ENCODE assay signal across 23 mouse cellular contexts in the genomic region with DNA sequence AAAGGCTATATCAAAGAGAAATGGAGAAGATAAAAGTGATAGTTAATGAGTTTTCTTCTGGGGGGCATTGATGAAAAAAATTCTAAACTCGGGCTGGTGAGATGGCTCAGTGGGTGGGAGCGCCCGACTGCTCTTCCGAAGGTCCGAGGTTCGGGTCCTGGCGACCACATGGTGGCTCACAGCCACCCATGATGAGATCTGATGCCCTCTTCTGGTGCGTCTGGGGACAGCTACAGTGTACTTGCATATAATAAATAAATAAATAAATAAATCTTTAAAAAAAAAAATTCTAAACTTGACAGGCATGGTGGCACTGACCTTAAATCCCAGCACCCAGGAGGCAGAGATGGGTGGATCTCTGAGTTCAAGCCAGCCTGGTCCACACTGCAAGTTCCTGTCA. TPM values are rescaled to one million over a fixed set of nuclear protein-coding genes. Genes with fewer than 3 reads are reported as not detected.
DNase-seq lines count a peak whose midpoint lies in the region; ATAC-seq and TF ChIP-seq lines count a peak whose summit lies in the region.
"Had no signal": no experiment of that assay in that cellular context is flagged by ENCODE, and none has a peak within 500 bp of the region (broad histone marks: within the 10 kb centered on the region; RNA-seq: fewer than 3 reads in every experiment).

No protein-coding gene starts in this region.

- peaks cover 17% of the 10 kb centered on the region for H3K9me3 ChIP-seq in heart, embryonic 10.5 days
- no peaks in the 10 kb centered on the region for H3K9me3 ChIP-seq in ES-E14 (ENCODE audit: control insufficient read depth, insufficient read depth, low read depth, low read length)
- H3K9me3 ChIP-seq in hindbrain, embryonic 13.5 days, result peaks cover 45% of the 10 kb centered on the region
- peaks cover 23% of the 10 kb centered on the region for H3K9me3 ChIP-seq in limb, embryonic 10.5 days (replicated peaks)

- H3K36me3 ChIP-seq in heart, embryonic 10.5 days, result peaks cover 54% of the 10 kb centered on the region
- H3K36me3 ChIP-seq in ES-E14 (ENCODE audit: control insufficient read depth, insufficient read depth, low read length, poor library complexity, severe bottlenecking), result peaks cover 2% of the 10 kb centered on the region; the same call in 1 of the 2 replicates
- peaks cover 14% of the 10 kb centered on the region for H3K36me3 ChIP-seq in splenic B cell, adult 2 months (ENCODE audit: control insufficient read depth, insufficient read depth, low read length, poor library complexity, severe bottlenecking)
- H3K36me3 ChIP-seq in hindbrain, embryonic 13.5 days, result peaks cover 51% of the 10 kb centered on the region
- H3K36me3 ChIP-seq in limb, embryonic 10.5 days, result peaks cover 64% of the 10 kb centered on the region

- no peak overlapping the region for H3K27ac ChIP-seq in heart, embryonic 10.5 days
- no peak overlapping the region for H3K27ac ChIP-seq in ES-E14 (ENCODE audit: insufficient read depth, low read depth, low read length, poor library complexity, severe bottlenecking)
- no peak overlapping the region for H3K27ac ChIP-seq in hindbrain, embryonic 13.5 days
- no peak overlapping the region for H3K27ac ChIP-seq in limb, embryonic 10.5 days
- H3K27ac ChIP-seq: embryonic facial prominence, embryonic 15.5 days; forebrain, embryonic 10.5 days; heart, embryonic 15.5 days; hindbrain, embryonic 15.5 days had no signal

- no peak overlapping the region for H3K4me3 ChIP-seq in heart, embryonic 10.5 days
- H3K4me3 ChIP-seq in ES-E14 (ENCODE audit: insufficient read depth in 1 of 2, low read depth in 1 of 2, low read length in 2 of 2, poor library complexity in 1 of 2, severe bottlenecking in 1 of 2), result no peak overlapping the region
- H3K4me3 ChIP-seq in hindbrain, embryonic 13.5 days, result no peak overlapping the region
- H3K4me3 ChIP-seq in limb, embryonic 10.5 days, result no peak overlapping the region
- H3K4me3 ChIP-seq: embryonic facial prominence, embryonic 15.5 days; erythroblast, embryonic 14.5 days; forebrain, embryonic 10.5 days; heart, embryonic 15.5 days; hindbrain, embryonic 15.5 days had no signal

- no peak overlapping the region for H3K4me2 ChIP-seq in hindbrain, embryonic 13.5 days
- H3K4me2 ChIP-seq: embryonic facial prominence, embryonic 15.5 days; heart, embryonic 11.5 days; heart, embryonic 15.5 days; hindbrain, embryonic 15.5 days had no signal

- in situ Hi-C loops in ES-E14 (cut with MboI; ENCODE audit: low sequenced_read_pairs in 2 of 2, unreplicated experiment in 2 of 2), result no loop called here

- DNase-seq in heart, adult 11 months, result peak; percentile 34
- DNase-seq in heart, embryonic 10.5 days (ENCODE audit: low spot score), result no peak
- DNase-seq in A20 (ENCODE audit: low read depth, low spot score), result peak; percentile 22
- DNase-seq in ES-E14 (ENCODE audit: low read depth, low spot score), result no peak
- DNase-seq in splenic B cell, adult 2 months (ENCODE audit: low read depth, low spot score), result peak; percentile 13
- no peak for DNase-seq in limb, embryonic 10.5 days (ENCODE audit: low spot score)
- DNase-seq: adrenal gland, adult 2 months; adrenal gland, postnatal 25 days; cerebellum, adult 2 months; embryo, embryonic 11 days; gastrocnemius, postnatal 36 days; heart, adult 18-20 months; heart, postnatal 14 days had no signal

- peaks cover 4% of the 10 kb centered on the region; the same call in 1 of the 2 replicates for H3K4me1 ChIP-seq in heart, embryonic 10.5 days
- no peaks in the 10 kb centered on the region; a peak in 1 of 4 replicates for H3K4me1 ChIP-seq in ES-E14 (ENCODE audit: control insufficient read depth in 2 of 2, insufficient read depth in 2 of 2, low read length in 2 of 2, poor library complexity in 1 of 2)
- H3K4me1 ChIP-seq in hindbrain, embryonic 13.5 days (replicated peaks), result peaks cover 9% of the 10 kb centered on the region
- peaks cover 6% of the 10 kb centered on the region; the same call in 1 of the 2 replicates for H3K4me1 ChIP-seq in limb, embryonic 10.5 days

- WGBS in heart, embryonic 10.5 days, result 95% methylated on average over 8 of the region's 8 CpGs
- 99% methylated on average over 8 of the region's 8 CpGs for WGBS in hindbrain, embryonic 13.5 days
- 97% methylated on average over 8 of the region's 8 CpGs for WGBS in limb, embryonic 10.5 days

- H3K27me3 ChIP-seq in heart, embryonic 10.5 days (ENCODE audit: insufficient read depth, poor library complexity, severe bottlenecking), result no peaks in the 10 kb centered on the region
- no peaks in the 10 kb centered on the region for H3K27me3 ChIP-seq in splenic B cell, adult 2 months (ENCODE audit: control insufficient read depth, insufficient read depth, low read length, poor library complexity, severe bottlenecking)
- H3K27me3 ChIP-seq in hindbrain, embryonic 13.5 days, result 0 out of 2 replicates have a peak, but pooled peaks cover 3% of the 10 kb centered on the region
- H3K27me3 ChIP-seq in limb, embryonic 10.5 days (ENCODE audit: low read depth, poor library complexity, severe bottlenecking), result no peaks in the 10 kb centered on the region
- H3K27me3 ChIP-seq: embryonic facial prominence, embryonic 15.5 days; heart, embryonic 15.5 days; hindbrain, embryonic 15.5 days had no signal

- no peak for ATAC-seq in hindbrain, embryonic 13.5 days (ENCODE audit: low FRiP score)
- ATAC-seq: forebrain, embryonic 14.5 days; intestine, postnatal 0 days had no signal

- H3K9ac ChIP-seq in ES-E14 (ENCODE audit: insufficient read depth, low read depth, low read length, poor library complexity, severe bottlenecking), result no peak overlapping the region
- H3K9ac ChIP-seq in hindbrain, embryonic 13.5 days, result no peak overlapping the region
- H3K9ac ChIP-seq: embryonic facial prominence, embryonic 15.5 days; heart, embryonic 15.5 days; hindbrain, embryonic 15.5 days had no signal

TF ChIP-seq in ES-E14, 5 proteins besides CTCF, POLR2A, EP300 and RAD21:
- TF ChIP-seq ZC3H11A (IDR thresholded peaks at IDR 0.05; ENCODE audit: borderline replicate concordance, low read depth, low read length), result 0 out of 2 replicates have a peak, but pooled peaks have one; percentile 14
- peak; percentile 49; the same call in 1 of the 2 replicates for TF ChIP-seq ZNF384 (IDR thresholded peaks at IDR 0.05; ENCODE audit: low read depth, low read length)
- TF ChIP-seq MAFK (IDR thresholded peaks at IDR 0.05; ENCODE audit: insufficient read depth, low read depth, low read length), result no peak
- TF ChIP-seq CHD2 (IDR thresholded peaks at IDR 0.05; ENCODE audit: low read depth, low read length), result no peak
- TF ChIP-seq HCFC1 (IDR thresholded peaks at IDR 0.05; ENCODE audit: borderline replicate concordance, insufficient read depth, low read length), result no peak
TF ChIP-seq in ES-E14: peak in this region for 2.

RNA-seq across cellular contexts. Expression of a gene that starts 3.1 kb away (rescaled TPM):
- polyA plus RNA-seq in heart, embryonic 10.5 days (2016; fragmentation: Nextera tagmentation; extraction: Ambion mirVana), result 11.7 and 13.6 TPM in 2 replicates
- total RNA-seq in ES-E14 (2012; rRNA removed), result 10.3 and 13.6 TPM in 2 replicates
- 30.6 and 31.3 TPM in 2 replicates for polyA plus RNA-seq in hindbrain, embryonic 13.5 days (2015; fragmentation: Nextera tagmentation; extraction: Ambion mirVana)
- 14.8 and 16.8 TPM in 2 replicates for polyA plus RNA-seq in limb, embryonic 10.5 days (2016; fragmentation: Nextera tagmentation; extraction: Ambion mirVana)

RNA-seq across cellular contexts. Expression of a gene that starts 12.1 kb away (rescaled TPM):
- 10.7 and 10.8 TPM in 2 replicates for polyA plus RNA-seq in heart, embryonic 10.5 days (2016; fragmentation: Nextera tagmentation; extraction: Ambion mirVana)
- 13.3 and 19.2 TPM in 2 replicates for total RNA-seq in ES-E14 (2012; rRNA removed)
- polyA plus RNA-seq in hindbrain, embryonic 13.5 days (2015; fragmentation: Nextera tagmentation; extraction: Ambion mirVana), result 20.1 and 22.9 TPM in 2 replicates
- 13.8 and 15.7 TPM in 2 replicates for polyA plus RNA-seq in limb, embryonic 10.5 days (2016; fragmentation: Nextera tagmentation; extraction: Ambion mirVana)
- total RNA-seq: MEL had no signal
- polyA plus RNA-seq: erythroblast, embryonic 14.5 days had no signal

RNA-seq across cellular contexts. Expression of a gene that starts 19.0 kb away (rescaled TPM):
- 24.1 and 25.4 TPM in 2 replicates for polyA plus RNA-seq in heart, embryonic 10.5 days (2016; fragmentation: Nextera tagmentation; extraction: Ambion mirVana)
- total RNA-seq in ES-E14 (2012; rRNA removed), result 53.9 and 65.9 TPM in 2 replicates
- polyA plus RNA-seq in hindbrain, embryonic 13.5 days (2015; fragmentation: Nextera tagmentation; extraction: Ambion mirVana), result 28.9 and 33.3 TPM in 2 replicates
- 30.4 and 32.6 TPM in 2 replicates for polyA plus RNA-seq in limb, embryonic 10.5 days (2016; fragmentation: Nextera tagmentation; extraction: Ambion mirVana)

Comparison
In these comparisons a context has a peak if more than half of its experiments do, and no peak if none do; other contexts are left out.
1. DNase-seq: peak in heart, adult 11 months (single experiment), A20 (single experiment) and splenic B cell, adult 2 months (single experiment); none in heart, embryonic 10.5 days (single experiment), ES-E14 (single experiment) and limb, embryonic 10.5 days (single experiment).